Mouse (Mus musculus): ENCODE measurements around the gene Ccdc169. TPM values are rescaled to one million over a fixed set of nuclear protein-coding genes. Genes with fewer than 3 reads are reported as not detected.
A peak's percentile ranks its signal among the peaks of the same experiment; 100 is the strongest.

Gene Ccdc169
- total and polyA plus RNA-seq, 3 experiments = 0.19 TPM; not detected in 2

DNA sequence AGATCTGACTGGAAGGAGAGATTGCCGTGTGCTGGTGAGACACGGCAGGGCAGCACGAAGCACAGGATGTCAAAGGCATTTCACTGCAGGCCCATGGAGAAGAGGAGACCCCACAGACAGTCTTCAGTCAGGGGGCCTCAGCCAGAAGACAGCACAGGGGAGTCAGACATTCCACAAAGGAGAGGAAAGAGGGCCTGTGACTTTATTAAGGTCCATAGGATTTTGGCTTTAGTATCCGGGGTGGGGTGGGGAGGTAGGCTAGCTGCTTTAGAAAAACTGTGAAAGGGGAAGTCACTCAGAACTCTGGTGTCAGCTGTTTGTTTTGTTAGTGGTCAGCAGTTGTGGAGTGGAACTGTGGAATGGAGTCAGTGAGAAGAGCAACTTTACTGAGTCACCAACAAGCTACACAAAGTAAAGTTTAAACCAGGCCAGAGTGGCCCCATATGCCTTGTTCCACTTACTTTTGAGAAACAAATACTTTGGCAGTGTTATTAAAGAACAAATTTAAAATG is 7.9 kb upstream of the Ccdc169 start:
- Histone ChIP-seq H3K9ac (ENCODE audit: control insufficient read depth, low read depth, low read length, poor library complexity, severe bottlenecking) (no peak overlapping the region), H3K9me3 (replicated peaks; ENCODE audit: insufficient read depth, low read length) (no peaks in the 10 kb centered on the region), H3K4me3 (ENCODE audit: control insufficient read depth in 1 of 2, insufficient read depth in 1 of 2, low read depth in 2 of 2, low read length in 2 of 2) (no peak overlapping the region), H3K4me1 (ENCODE audit: control insufficient read depth in 1 of 2, insufficient read depth in 2 of 2, low read length in 2 of 2) (peaks cover 0 to 3% of the 10 kb centered on the region in 2 experiments; a peak in 1 of 4 replicates), H3K79me2 (ENCODE audit: control insufficient read depth, insufficient read depth, low read length, poor library complexity) (no peaks in the 10 kb centered on the region), H3K36me3 (ENCODE audit: control insufficient read depth in 1 of 2, insufficient read depth in 2 of 2, low read length in 2 of 2) (peaks cover 2 to 13% of the 10 kb centered on the region in 2 experiments; a peak in 3 of 4 replicates), H3K27ac (ENCODE audit: control insufficient read depth, low read depth, low read length) (no peak overlapping the region), H3K27me3 (ENCODE audit: control insufficient read depth in 1 of 2, insufficient read depth in 2 of 2, low read length in 2 of 2) (no peaks in the 10 kb centered on the region)
- TF ChIP-seq MEF2A (IDR thresholded peaks at IDR 0.05; ENCODE audit: extremely low read depth, insufficient replicate concordance, low read depth, low read length, poor library complexity, severe bottlenecking) (no peak), HCFC1 (IDR thresholded peaks at IDR 0.05; ENCODE audit: low read depth, low read length) (no peak), MXI1 (IDR thresholded peaks at IDR 0.05; ENCODE audit: low read depth, low read length) (no peak), JUND (IDR thresholded peaks at IDR 0.05; ENCODE audit: low read depth, low read length) (no peak), ETS1 (IDR thresholded peaks at IDR 0.05; ENCODE audit: low read depth, low read length) (no peak), CTCF (IDR thresholded peaks at IDR 0.05 in 2 of 3, conservative IDR thresholded peaks at IDR 0.05 in 1 of 3; ENCODE audit: control insufficient read depth in 1 of 3, insufficient read depth in 1 of 3, low read depth in 2 of 3, low read length in 3 of 3, poor library complexity in 1 of 3, severe bottlenecking in 1 of 3) (no peak), TBP (IDR thresholded peaks at IDR 0.05; ENCODE audit: low read depth, low read length) (no peak), SIN3A (IDR thresholded peaks at IDR 0.05; ENCODE audit: low read length) (no peak), KAT2A (conservative IDR thresholded peaks at IDR 0.05; ENCODE audit: low read depth, low read length) (no peak), MYC (IDR thresholded peaks at IDR 0.05; ENCODE audit: low read depth, low read length) (no peak), RCOR1 (IDR thresholded peaks at IDR 0.05; ENCODE audit: low read depth, low read length) (no peak), ZC3H11A (IDR thresholded peaks at IDR 0.05; ENCODE audit: low read depth, low read length) (no peak), TAL1 (IDR thresholded peaks at IDR 0.05; ENCODE audit: low read length) (no peak), MYB (IDR thresholded peaks at IDR 0.05; ENCODE audit: low read depth, low read length) (no peak), TCF12 (IDR thresholded peaks at IDR 0.05; ENCODE audit: low read depth, low read length) (no peak), MAZ (IDR thresholded peaks at IDR 0.05; ENCODE audit: low read depth, low read length) (no peak), E2F4 (IDR thresholded peaks at IDR 0.05; ENCODE audit: borderline replicate concordance, low read depth, low read length) (no peak), USF2 (IDR thresholded peaks at IDR 0.05; ENCODE audit: borderline replicate concordance in 1 of 2, insufficient read depth in 1 of 2, low read depth in 1 of 2, low read length in 2 of 2) (no peak)
- peak; percentile 13 for DNase-seq (ENCODE audit: low read depth, low spot score)

DNA sequence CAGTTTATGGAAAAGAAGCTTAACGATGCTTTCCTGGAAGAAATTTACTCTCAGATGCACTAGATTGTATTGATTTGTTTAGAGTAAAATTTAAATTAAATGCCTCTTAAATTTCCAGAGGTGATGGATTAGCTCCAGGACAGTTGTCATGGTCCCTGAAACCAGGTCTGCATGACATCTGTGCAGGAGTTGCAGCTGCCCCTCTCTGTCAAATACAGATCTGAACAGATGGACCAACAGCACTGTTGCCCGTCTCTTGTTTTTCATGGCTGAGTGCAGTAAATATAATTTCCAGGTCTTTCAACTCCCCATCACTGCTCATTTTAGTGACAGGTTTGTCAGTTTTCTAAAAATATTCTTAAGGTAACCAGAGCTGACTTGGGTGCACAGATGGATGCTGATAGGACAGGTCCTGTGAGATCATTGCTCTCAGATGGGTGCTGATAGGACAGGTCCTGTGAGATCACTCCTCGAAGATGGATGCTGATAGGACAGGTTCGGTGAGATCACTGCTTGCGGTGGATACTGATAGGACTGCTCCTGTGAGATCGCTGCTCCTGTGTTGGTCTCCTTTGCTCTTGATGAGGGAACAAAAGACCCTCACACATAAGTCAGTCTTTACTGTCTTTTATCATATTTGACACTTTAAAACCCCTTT is 5.4 kb upstream of the Ccdc169 start:
- no peak for TF ChIP-seq NELFE (IDR thresholded peaks at IDR 0.05; ENCODE audit: low read depth, low read length)
- no peak for TF ChIP-seq HCFC1 (IDR thresholded peaks at IDR 0.05; ENCODE audit: low read depth, low read length)
- no peak for TF ChIP-seq RAD21 (IDR thresholded peaks at IDR 0.05; ENCODE audit: low read depth, low read length)
- TF ChIP-seq E2F4 (IDR thresholded peaks at IDR 0.05; ENCODE audit: borderline replicate concordance, low read depth, low read length) = no peak
- peak; percentile 4 for DNase-seq (ENCODE audit: low read depth, low spot score)
- peaks cover 2 to 12% of the 10 kb centered on the region in 2 experiments; a peak in 3 of 4 replicates for H3K36me3 ChIP-seq (ENCODE audit: control insufficient read depth in 1 of 2, insufficient read depth in 2 of 2, low read length in 2 of 2)
- peaks cover 0 to 3% of the 10 kb centered on the region in 2 experiments; a peak in 1 of 4 replicates for H3K4me1 ChIP-seq (ENCODE audit: control insufficient read depth in 1 of 2, insufficient read depth in 2 of 2, low read length in 2 of 2)
- no peak overlapping the region for H3K27ac ChIP-seq (ENCODE audit: control insufficient read depth, low read depth, low read length)
- no peak overlapping the region for H3K9ac ChIP-seq (ENCODE audit: control insufficient read depth, low read depth, low read length, poor library complexity, severe bottlenecking)
- no peak overlapping the region for H3K4me3 ChIP-seq (ENCODE audit: control insufficient read depth in 1 of 2, insufficient read depth in 1 of 2, low read depth in 2 of 2, low read length in 2 of 2)
- H3K79me2 ChIP-seq (ENCODE audit: control insufficient read depth, insufficient read depth, low read length, poor library complexity) = no peaks in the 10 kb centered on the region
- no peaks in the 10 kb centered on the region for H3K27me3 ChIP-seq (ENCODE audit: control insufficient read depth in 1 of 2, insufficient read depth in 2 of 2, low read length in 2 of 2)
- H3K9me3 ChIP-seq (replicated peaks; ENCODE audit: insufficient read depth, low read length) = no peaks in the 10 kb centered on the region

All from MEL (cell line).